Mouse (Mus musculus): ENCODE measurements around the gene Picalm. TPM values are rescaled to one million over a fixed set of nuclear protein-coding genes. Genes with fewer than 3 reads are reported as not detected.

The Picalm gene
- total RNA-seq (2021): 100 to 1,000 TPM; 152 to 155 TPM
- long read RNA-seq, experiment 1, partial matches to known transcripts: 9 of 36 reads
- long read RNA-seq, experiment 1, other reads (novel, unspliced or antisense): 20 of 36 reads
- long read RNA-seq, experiment 2, full-length matches to known transcripts: 11 of 25 reads
- long read RNA-seq, experiment 2, partial matches to known transcripts: 10 of 25 reads
- long read RNA-seq, experiment 2, other reads (novel, unspliced or antisense): 4 of 25 reads

DNA sequence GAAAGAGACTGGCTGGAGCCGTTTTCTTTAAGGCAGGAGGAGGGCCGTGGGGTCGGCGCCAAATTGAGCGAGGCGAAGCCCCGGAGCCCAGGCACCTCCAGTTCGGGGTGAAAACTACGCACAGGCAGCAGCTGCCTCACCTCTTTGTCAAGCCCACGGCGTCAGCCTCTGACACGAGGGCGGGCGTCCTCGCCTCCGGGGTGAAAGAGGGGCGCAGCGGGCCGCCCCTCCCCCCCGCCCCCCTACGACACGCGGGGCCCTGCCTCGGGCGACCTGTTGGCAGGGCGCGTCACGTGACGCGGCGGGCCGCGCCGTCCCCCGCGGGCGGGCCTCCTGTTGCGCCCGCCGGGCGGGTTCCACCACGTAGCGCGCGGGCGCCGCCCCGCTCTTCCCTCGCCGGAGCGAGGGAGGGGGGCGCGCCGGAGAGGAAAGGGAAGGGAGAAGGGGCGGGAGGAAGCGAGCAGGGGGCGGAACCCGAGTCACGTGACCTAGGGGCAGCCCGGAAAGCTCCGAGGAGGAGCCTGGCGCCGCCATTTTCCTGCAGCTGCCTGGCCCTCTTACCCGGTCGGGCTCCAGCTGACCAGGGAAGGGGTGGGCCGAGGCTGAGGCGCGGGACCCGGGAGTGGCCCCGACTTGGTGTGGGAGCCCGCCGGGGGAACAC is at the start of gene Picalm:
Gene Picalm (plus strand): TSS at position 482 of the 661 bp plus-strand sequence.
- intact Hi-C loops (cut with DNase I): loop anchor here (5.0 to 10.0 kb wide), 2 partner anchors 98 to 135 kb away; no protein-coding TSS in a partner anchor
- DNase-seq (ENCODE audit: low spot score in 2 of 2): peak; percentile 97 to 98

- intact Hi-C loops (cut with DNase I): no loop called here
- no peak for DNase-seq (ENCODE audit: low spot score in 2 of 2)
These were observed 46.2 kb upstream of the Picalm start for GRCm38 (mm10) chr7:90083799-90084198.

DNA sequence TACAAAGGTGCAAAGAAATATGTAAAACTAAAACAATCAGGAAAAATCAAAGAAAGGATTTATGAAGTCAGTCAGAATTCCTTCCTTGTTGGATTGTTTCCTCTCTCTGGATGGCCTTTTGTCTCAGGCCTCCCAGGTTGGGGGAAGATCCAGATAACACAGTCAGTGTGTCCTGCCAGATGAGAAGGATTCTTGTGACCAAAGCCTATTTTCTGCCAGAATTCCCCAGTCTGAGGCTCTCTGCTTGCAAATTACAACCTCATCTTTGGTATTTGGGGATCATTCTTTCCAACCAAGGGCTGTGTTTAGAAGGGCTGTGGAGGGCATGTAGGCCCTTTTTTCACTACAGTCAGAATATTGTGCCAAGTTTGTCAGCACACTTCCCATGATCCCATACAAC is 45.5 kb upstream of the Picalm start:
- DNase-seq (ENCODE audit: low spot score in 2 of 2): no peak
- intact Hi-C loops (cut with DNase I): no loop called here

DNA sequence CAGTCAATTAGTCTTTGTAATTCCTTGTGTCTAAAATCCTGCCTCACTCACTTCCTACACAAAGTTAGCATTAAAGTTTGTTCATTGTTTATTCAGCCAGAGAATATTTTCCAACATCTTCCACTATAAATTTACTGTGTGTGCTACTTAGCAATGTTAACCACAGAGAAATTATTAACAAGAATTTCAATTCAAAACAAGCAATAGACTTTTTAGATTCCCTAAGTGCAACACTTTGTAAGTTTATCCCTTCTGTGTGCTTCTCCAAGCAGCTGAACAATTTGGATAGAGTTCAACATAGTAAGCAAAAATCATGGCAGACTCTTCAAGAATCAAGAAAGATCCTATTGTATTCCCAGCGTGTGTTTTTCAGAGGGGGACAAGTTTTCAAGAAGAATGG is 44.3 kb upstream of the Picalm start:
- intact Hi-C loops (cut with DNase I): no loop called here
- no peak for DNase-seq (ENCODE audit: low spot score in 2 of 2)

DNA sequence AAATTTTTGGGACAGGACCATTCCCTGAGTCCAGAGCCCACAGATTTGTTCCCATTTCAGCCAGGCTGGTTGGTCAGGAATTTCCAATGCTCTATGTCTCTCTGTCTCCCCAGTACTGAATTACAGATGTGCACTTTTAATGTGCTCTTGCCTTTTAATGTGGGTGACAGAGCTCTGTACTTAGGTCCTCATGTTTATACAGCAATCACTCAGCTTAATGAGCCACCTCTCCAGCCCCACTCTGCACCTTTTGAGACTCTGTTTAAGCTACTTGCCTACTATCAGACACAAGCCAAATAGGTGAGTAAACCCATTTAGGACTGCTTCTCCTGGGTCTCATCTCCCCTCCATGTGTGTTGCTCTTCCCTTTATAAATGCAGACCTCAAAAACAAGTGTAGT is 43.2 kb upstream of the Picalm start:
- no peak for DNase-seq (ENCODE audit: low spot score in 2 of 2)
- intact Hi-C loops (cut with DNase I): no loop called here

GRCm38 (mm10) chr7:90090996-90091395 is 39.0 kb upstream of the Picalm start:
- intact Hi-C loops (cut with DNase I): no loop called here
- no peak for DNase-seq (ENCODE audit: low spot score in 2 of 2)

DNA sequence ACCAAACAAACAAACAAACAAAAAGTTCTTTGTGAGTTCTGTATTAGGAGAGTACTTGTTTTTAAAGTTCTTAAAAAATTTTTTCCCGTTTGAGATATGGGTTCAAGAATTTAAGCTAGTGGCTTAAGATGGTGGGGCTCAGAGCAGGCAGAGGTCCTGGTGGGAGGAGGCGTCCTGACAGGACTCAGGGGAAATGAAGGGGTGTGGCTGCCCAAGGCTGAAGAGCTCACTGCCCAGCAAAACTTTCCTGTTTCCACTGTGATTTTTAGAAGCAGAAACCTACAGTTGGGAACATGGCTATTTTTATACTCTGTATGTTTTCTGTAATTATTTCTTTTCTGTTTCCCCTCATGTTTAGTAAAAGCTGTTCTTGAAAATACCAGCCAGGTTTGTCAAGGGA is 38.3 kb upstream of the Picalm start:
- intact Hi-C loops (cut with DNase I): no loop called here
- DNase-seq (ENCODE audit: low spot score in 2 of 2): no peak

GRCm38 (mm10) chr7:90092452-90093450 is 37.3 kb upstream of the Picalm start:
- intact Hi-C loops (cut with DNase I): no loop called here
- DNase-seq (ENCODE audit: low spot score in 2 of 2): no peak

- intact Hi-C loops (cut with DNase I): no loop called here
These were observed 34.9 kb upstream of the Picalm start for GRCm38 (mm10) chr7:90095097-90095496.

GRCm38 (mm10) chr7:90095766-90096372 is 34.1 kb upstream of the Picalm start:
- intact Hi-C loops (cut with DNase I): no loop called here
- DNase-seq (ENCODE audit: low spot score in 2 of 2): peak in 1 of 2 experiments; percentile 18

More at GRCm38 (mm10) chr7:90095097-90095496, 34.9 kb upstream of the Picalm start:
- DNase-seq (ENCODE audit: low spot score in 2 of 2): no peak

GRCm38 (mm10) chr7:90096609-90097008 is 33.4 kb upstream of the Picalm start:
- intact Hi-C loops (cut with DNase I): no loop called here
- DNase-seq (ENCODE audit: low spot score in 2 of 2): no peak

GRCm38 (mm10) chr7:90098253-90098652 is 31.8 kb upstream of the Picalm start:
- no peak for DNase-seq (ENCODE audit: low spot score in 2 of 2)
- intact Hi-C loops (cut with DNase I): no loop called here

DNA sequence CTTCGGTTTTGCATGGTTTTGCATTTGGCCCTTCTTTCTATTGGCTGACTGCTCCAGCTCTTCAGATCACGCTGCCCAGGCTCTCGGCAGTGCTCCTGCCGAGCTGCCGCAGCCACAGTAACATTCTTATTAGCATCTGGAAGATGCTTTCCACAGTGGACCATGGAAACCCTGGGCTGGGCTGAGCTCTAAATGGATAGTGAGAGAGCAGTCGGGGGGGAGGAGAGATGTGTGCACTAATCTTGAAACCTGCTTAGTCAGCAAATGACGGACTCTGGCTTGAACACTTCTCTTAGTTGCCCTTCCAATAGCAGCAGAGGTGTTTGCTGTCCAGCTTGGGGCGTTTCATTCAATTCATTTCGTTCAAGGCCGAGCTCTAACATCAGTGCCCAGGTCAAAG is 30.8 kb upstream of the Picalm start:
- intact Hi-C loops (cut with DNase I): no loop called here
- DNase-seq (ENCODE audit: low spot score in 2 of 2): no peak

DNA sequence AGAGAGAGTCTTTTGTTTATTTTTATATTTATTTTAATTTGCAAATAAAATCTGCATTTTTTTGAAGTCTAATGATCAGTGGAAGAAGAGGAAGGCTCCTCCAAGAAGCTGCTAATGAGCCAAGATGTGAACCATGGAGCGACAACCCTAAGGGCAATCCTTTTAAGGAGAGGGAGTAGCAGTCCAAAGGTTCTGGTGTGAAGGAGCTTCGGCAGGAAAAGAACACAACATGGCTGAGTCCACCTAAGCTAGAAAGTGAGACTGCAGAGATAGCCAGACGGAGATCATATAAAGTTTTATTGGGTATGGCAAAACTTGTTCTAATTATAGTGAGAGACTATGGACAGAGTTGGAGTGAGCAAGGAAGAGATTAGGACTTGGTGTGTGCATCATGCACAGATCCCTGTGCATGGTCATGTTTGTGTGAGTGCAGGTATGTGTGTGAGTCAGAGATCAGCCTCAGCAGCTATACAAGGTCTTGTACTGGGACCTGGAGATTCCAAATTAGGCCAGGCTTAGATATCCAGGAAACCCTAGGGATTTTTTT is 29.3 kb upstream of the Picalm start:
- no peak for DNase-seq (ENCODE audit: low spot score in 2 of 2)
- intact Hi-C loops (cut with DNase I): no loop called here

GRCm38 (mm10) chr7:90116100-90116499 is 13.9 kb upstream of the Picalm start:
- intact Hi-C loops (cut with DNase I): no loop called here

GRCm38 (mm10) chr7:90120106-90120505 is 9.9 kb upstream of the Picalm start:
- no peak for DNase-seq (ENCODE audit: low spot score in 2 of 2)
- intact Hi-C loops (cut with DNase I): no loop called here

More at GRCm38 (mm10) chr7:90116100-90116499, 13.9 kb upstream of the Picalm start:
- no peak for DNase-seq (ENCODE audit: low spot score in 2 of 2)

GRCm38 (mm10) chr7:90124991-90125390 is 5.0 kb upstream of the Picalm start:
- DNase-seq (ENCODE audit: low spot score in 2 of 2): no peak
- intact Hi-C loops (cut with DNase I): no loop called here

GRCm38 (mm10) chr7:90128631-90129200 is 1.3 kb upstream of the Picalm start:
- peak in 1 of 2 experiments; percentile 25 for DNase-seq (ENCODE audit: low spot score in 2 of 2)
- intact Hi-C loops (cut with DNase I): no loop called here

GRCm38 (mm10) chr7:90129271-90129731 is 712 bp upstream of the Picalm start:
- DNase-seq (ENCODE audit: low spot score in 2 of 2): peak; percentile 31 to 70
- intact Hi-C loops (cut with DNase I): no loop called here

Measured in left cerebral cortex, postnatal 14 days (tissue).